Mouse (Mus musculus) liver, embryonic 14.5 days (tissue): ENCODE measurements around the gene Abhd2.

Experiments
- CTCF ChIP-seq: IDR thresholded peaks from 2 replicates; pipeline ENCODE4 v1.5.1; 2016; ENCODE audit warnings: antibody characterized with exemption, low read depth, control low read depth
- EP300 ChIP-seq: IDR thresholded peaks from 2 replicates; pipeline ENCODE4 v1.6.1; 2016; ENCODE audit warnings: antibody characterized with exemption, low read depth

DNA sequence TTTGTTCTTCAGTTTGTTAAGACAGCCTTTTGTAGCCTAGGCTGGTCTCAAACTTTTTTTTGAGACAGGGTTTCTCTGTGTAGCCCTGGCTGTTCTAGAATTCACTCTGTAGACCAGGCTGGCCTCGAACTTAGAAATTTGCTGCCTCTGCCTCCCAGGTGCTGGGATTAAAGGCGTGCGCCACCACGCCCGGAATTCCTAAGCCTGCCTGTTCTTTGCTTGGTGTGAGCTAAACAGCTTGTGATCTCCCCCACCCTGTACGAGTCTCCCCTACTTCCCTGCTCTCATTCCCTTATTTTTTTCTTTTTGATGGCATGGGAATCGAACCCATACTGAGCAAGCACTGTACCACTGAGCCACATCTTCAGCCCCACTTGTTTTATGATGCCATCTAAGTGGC is 122.2 kb downstream of the Abhd2 start:
- TF ChIP-seq CTCF: no peak
- no peak for TF ChIP-seq EP300
